Mouse (Mus musculus): ENCODE data around the gene Exd1.
A peak's percentile ranks its signal among the peaks of the same experiment; 100 is the strongest.

Exd1 gene

GRCm38 (mm10) chr2:119547522-119548370, at the start of gene Exd1, which contains the start of gene Chp1:
TSS of gene Exd1 (minus strand) at chr2:119547627.
TSS of gene Chp1 (plus strand) at chr2:119547697.
- peak; percentile 99 for DNase-seq (ENCODE audit: low read depth, low spot score)

DNA sequence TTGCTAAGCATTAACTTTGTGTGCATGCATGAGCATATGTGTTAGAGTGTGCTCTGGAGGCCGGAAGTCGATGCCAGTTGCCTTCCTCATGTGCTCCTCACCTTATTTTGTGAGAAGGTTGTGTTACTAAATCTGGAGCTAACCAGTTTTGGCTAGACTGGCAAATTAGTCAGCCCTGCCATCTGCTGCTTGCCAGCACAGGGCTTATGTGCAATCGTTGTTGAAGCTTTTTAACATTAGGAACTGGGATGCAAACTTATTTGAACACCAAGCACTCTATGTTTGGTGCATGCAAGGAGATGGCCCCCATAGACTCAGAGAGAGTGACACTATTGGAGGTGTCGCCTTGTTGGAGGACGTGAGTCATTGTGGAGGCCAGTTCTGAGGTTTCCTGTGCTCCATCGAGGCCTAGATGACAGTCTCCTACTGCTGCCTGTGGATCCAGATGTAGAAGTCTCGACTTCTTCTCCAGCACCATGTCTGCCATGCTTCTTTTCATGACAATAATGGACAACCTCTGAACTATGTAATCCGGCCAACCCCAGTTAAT, 49.4 kb upstream of the Exd1 start:
- DNase-seq (ENCODE audit: low read depth, low spot score) = peak; percentile 34

DNA sequence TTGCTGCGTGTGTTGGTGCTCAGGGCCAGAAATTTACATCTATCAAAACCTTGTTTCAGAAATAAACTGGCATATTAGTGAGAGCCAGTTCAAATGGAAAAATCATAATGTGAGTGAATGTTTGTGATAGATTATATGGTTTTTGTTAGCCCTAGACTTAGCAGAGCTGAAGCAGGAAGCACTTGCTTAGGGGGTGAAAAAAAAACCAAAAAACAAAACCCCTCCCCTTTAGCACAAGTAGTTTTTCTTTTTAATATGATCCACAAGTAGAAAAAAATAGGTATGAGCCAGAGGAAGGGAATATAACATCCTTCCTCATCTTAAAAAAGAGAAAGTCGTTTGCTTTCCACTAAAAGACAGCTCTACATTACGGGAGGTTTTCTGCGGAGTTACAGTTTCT, 47.9 kb upstream of the Exd1 start:
- peak; percentile 24 for DNase-seq (ENCODE audit: low read depth, low spot score)

GRCm38 (mm10) chr2:119594113-119594981, 46.9 kb upstream of the Exd1 start:
- DNase-seq (ENCODE audit: low read depth, low spot score) = peak; percentile 98

DNA sequence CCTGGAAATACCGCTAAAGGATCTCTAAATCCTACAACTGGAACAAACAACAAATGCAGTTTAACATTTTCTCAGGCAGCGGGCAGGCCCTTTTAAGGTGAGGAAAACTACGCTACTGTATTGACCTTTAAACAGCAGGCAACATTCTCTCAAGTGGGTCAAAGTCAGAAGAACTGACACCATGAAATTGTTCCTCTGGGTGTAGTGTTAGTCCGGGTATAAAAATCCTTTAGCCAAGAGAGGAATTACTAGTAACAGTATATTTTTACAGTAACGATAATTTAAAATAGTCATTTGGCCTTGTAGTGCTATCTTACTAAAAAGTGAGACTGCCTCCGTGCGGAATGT, 46.3 kb upstream of the Exd1 start:
- no peak for DNase-seq (ENCODE audit: low read depth, low spot score)

DNA sequence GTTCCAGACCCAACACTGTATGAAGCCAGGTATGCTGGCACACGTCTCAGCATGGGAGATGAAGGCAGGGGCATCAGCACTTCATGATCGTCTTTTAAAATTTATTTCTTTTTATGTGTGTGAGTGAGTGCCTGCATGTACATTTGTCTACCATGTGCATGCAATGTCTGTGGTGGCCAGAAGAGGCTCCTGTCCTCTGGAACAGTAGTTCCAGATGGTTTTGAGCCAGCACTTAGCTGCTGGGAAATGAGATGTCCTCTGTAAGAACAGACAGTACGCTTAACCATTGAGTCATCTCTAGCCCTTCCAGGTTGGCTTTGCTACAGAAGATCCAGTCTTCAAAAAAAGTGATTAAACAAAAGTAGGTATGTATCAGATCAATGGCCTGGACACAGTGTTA, 43.8 kb upstream of the Exd1 start:
- DNase-seq (ENCODE audit: low read depth, low spot score) = peak; percentile 84

DNA sequence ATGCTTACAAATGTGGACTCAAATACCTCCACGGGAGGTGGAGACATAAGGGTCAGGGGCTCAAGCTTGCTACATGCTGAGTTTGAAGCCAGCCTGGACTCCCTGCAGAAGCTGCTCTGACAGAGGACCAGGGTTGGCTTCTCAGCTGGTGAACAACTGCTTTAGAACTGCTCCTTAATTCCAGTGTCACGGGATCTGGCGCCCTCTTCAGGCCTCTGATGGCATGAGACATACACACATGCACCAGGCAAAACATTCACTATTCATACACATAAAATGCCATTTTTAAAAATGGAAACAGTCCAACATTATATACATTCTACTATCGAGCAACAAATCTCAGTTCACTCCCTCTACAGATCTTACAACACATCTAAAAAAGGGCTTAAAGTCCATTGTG, 40.0 kb upstream of the Exd1 start:
- DNase-seq (ENCODE audit: low read depth, low spot score) = peak; percentile 73

GRCm38 (mm10) chr2:119584282-119584681, 36.9 kb upstream of the Exd1 start:
- no peak for DNase-seq (ENCODE audit: low read depth, low spot score)

- no peak for DNase-seq (ENCODE audit: low read depth, low spot score)
These were observed 36.0 kb upstream of the Exd1 start for GRCm38 (mm10) chr2:119583439-119583838.

DNA sequence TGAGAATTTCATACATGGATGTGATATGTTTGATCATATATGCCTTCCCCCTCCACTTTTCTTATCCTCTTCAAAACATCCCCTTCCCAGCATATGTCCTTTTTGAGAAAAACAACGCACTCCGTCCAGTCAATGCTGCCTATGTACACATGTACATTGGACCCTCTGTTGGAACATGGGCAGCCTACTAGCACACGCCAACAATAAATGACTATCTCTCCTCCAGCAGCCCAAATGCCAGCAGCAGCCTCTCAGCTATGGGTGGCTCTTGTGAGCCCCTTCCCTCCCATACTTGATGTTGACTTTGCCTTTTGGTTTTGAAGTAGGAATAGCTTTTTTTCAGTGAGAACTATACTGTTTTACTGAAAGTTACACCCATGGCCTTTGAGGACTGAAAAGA, 34.1 kb upstream of the Exd1 start:
- DNase-seq (ENCODE audit: low read depth, low spot score) = no peak

GRCm38 (mm10) chr2:119572471-119572870, 25.0 kb upstream of the Exd1 start:
- DNase-seq (ENCODE audit: low read depth, low spot score) = peak; percentile 17

GRCm38 (mm10) chr2:119566182-119566855, 18.9 kb upstream of the Exd1 start:
- no peak for DNase-seq (ENCODE audit: low read depth, low spot score)

GRCm38 (mm10) chr2:119565284-119565683, 17.9 kb upstream of the Exd1 start:
- no peak for DNase-seq (ENCODE audit: low read depth, low spot score)

DNA sequence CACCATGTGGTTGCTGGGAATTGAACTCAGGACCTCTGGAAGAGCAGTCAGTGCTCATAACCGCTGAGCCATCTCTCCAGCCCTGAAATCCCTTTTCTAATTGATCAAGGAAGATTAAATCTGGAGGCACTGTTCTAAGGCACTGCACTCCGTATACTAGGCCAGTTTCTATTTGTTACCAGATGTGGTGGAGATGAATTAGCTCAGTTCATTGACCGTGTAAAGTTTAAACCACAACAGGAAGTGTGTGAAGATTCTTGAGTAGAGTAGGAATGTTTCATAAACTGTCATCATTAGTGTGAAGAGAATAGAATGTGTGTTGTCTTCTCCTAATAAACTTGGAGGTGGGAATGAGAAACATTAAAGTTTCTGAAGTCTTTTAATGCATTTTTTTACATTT, 14.4 kb upstream of the Exd1 start:
- DNase-seq (ENCODE audit: low read depth, low spot score) = no peak

DNA sequence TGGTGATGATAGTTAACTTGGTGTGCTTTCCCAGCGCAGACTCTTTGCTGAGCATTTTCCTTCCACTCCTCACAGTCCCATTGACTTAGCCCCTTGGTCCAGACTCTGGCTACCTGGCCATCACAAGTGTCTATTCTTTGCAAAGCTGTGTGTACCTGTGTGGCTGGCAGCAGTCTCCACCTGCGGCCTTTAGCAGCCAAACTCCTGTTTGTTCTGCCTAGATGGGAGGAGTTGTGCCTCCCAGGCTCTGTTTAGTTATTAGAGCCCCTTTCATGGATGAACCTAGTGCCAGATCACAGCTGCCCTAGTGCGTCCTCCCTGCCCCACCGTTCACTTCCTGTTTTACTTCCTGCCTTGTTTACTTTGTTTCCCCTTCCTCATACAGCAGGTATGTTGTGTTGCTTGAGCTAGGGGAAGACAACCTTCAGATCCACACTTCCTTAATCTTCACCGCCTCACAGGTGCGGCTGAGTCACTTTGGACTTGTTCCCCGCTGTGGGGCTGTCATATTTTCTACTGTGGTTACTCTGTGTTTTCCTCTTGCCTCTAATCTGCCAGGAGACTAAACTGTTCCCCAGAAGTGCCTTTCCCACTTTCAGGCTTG, 11.4 kb upstream of the Exd1 start:
- DNase-seq (ENCODE audit: low read depth, low spot score) = no peak

- no peak for DNase-seq (ENCODE audit: low read depth, low spot score)
These were observed 10.6 kb upstream of the Exd1 start for GRCm38 (mm10) chr2:119558039-119558438.

DNA sequence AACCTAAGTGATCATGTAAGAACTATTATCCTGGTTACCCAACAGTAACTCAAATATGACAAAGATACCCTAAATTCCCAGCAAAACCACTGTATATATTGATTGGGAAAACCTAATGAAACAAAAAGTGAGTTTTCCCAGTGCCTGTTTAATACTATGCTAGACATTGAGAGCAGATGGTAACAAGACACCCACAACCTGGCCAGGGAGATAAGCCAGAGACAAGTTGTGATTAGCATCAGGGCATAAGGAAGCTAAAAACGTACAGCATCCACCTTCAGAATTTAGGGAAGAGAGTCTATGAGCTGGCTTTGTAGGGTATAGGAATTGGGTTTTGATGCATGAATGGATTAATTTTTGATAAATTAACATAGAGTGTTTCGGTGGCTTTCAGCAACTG, 2.3 kb upstream of the Exd1 start:
- DNase-seq (ENCODE audit: low read depth, low spot score) = no peak

DNA sequence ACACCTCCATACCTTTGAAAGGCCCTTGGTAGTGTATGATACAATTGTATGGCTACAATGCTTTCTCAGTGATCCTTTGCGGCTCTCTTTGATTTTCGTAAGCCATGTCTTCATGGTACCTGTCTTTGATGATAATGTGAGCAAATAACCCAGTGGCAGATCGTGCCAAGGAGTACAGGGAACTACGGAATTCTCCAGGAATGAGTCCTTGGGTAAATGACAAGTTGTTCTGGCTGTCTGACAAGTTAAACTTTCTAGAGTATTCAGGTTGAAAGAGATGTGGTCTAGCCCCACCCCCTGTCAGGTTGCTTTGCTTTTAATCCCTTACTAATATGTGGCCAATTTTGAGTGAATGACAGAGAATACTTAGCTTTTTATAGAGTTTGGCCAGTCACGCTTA, 1.3 kb upstream of the Exd1 start:
- peak; percentile 34 for DNase-seq (ENCODE audit: low read depth, low spot score)

- DNase-seq (ENCODE audit: low read depth, low spot score) = peak; percentile 44
These were observed 889 bp upstream of the Exd1 start for GRCm38 (mm10) chr2:119548371-119548660.

DNA sequence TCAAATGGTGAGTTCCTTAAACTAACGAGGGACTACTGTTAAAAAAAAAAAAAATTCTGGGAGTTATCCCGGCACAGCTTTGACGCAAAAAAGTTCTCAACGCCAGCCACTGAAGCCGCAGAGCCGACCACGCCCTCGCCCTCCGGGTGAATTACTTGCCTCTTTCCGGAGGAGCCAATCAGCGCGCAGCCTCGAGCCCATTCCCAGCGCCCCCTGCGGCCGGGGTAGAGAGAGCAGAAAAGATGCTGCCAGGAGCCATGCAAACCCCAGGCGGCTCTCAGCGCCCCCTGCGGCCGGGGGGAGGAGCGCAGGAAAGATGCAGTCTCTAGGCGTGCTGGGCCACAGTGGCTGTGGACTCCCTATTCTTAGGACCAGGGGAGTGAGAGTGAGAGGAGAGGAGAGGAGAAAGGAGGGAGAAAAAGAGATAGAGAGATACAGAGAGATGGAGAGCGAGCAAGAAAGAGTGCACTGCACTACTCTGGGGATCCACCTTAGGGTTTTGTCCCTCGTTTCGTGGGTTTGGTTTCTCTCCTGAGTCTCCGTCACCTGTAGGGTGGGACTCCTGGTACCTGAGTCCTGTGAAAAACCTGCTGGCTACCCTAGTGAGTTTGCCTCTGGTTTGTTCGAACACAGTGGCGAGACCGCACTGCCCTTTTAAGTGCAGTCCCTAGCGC, 442 bp downstream of the Exd1 start:
- peak; percentile 97 for DNase-seq (ENCODE audit: low read depth, low spot score)

- DNase-seq (ENCODE audit: low read depth, low spot score) = peak; percentile 67
These were observed 3.8 kb downstream of the Exd1 start for GRCm38 (mm10) chr2:119543656-119544055.
